9 mouse cellular contexts compared by ENCODE assay signal in the genomic region with DNA sequence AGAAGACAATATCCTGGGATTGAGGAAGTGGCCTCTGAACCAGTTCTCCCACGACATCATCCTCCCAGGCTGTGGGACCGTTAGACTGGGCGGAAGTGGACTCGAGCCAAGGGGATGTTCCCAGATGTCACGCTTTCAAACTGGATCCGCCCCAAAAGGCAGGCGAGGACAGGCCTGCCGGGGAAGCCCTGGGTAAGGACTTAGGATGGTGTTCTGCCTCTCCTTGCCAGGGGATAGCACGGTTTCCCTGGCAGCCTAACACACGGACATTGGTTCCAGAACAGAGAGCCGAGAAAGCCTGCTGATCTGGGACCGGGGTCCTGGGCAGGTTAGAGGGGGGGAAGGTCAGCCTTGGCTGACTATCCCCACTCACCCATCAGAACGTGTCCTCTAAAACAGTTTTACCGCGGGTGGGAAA. TPM values are rescaled to one million over a fixed set of nuclear protein-coding genes. Genes with fewer than 3 reads are reported as not detected.
DNase-seq lines count a peak whose midpoint lies in the region; ATAC-seq and TF ChIP-seq lines count a peak whose summit lies in the region.
"Had no signal": no experiment of that assay in that cellular context is flagged by ENCODE, and none has a peak within 500 bp of the region (broad histone marks: within the 10 kb centered on the region; RNA-seq: fewer than 3 reads in every experiment).

No protein-coding gene starts in this region.

- peak overlapping the region; percentile 97 for H3K27ac ChIP-seq in forebrain, embryonic 10.5 days
- peak overlapping the region; percentile 94 for H3K27ac ChIP-seq in heart, embryonic 15.5 days
- H3K27ac ChIP-seq in liver, embryonic 13.5 days: peak overlapping the region; percentile 61; the same call in 1 of the 2 replicates
- H3K27ac ChIP-seq in midbrain, postnatal 0 days (ENCODE audit: low read depth, low read length): peak overlapping the region; percentile 96
- H3K27ac ChIP-seq in stomach, postnatal 0 days (replicated peaks): peak overlapping the region; percentile 92

- 0 out of 2 replicates have a peak, but pooled peaks have one; percentile 11 for ATAC-seq in heart, embryonic 15.5 days (replicated peaks; ENCODE audit: insufficient number of reproducible peaks, insufficient read depth, low FRiP score, low read depth)
- ATAC-seq in liver, embryonic 13.5 days (ENCODE audit: low read depth): peak; percentile 33
- no peak for ATAC-seq in midbrain, postnatal 0 days (ENCODE audit: low FRiP score)
- ATAC-seq in stomach, postnatal 0 days (ENCODE audit: low FRiP score, low TSS enrichment): peak; percentile 27; the same call in 1 of the 2 replicates

- H3K9me3 ChIP-seq in forebrain, embryonic 10.5 days: no peaks in the 10 kb centered on the region
- H3K9me3 ChIP-seq in heart, embryonic 15.5 days (replicated peaks): no peaks in the 10 kb centered on the region
- no peaks in the 10 kb centered on the region for H3K9me3 ChIP-seq in liver, embryonic 13.5 days (replicated peaks)
- H3K9me3 ChIP-seq in midbrain, postnatal 0 days (ENCODE audit: low read length): no peaks in the 10 kb centered on the region
- no peaks in the 10 kb centered on the region for H3K9me3 ChIP-seq in stomach, postnatal 0 days (ENCODE audit: control insufficient read depth, low read length)

- H3K27me3 ChIP-seq in forebrain, embryonic 10.5 days (ENCODE audit: poor library complexity, severe bottlenecking): peaks cover 27% of the 10 kb centered on the region
- peaks cover 4% of the 10 kb centered on the region; the same call in 1 of the 2 replicates for H3K27me3 ChIP-seq in heart, embryonic 15.5 days
- peaks cover 68% of the 10 kb centered on the region for H3K27me3 ChIP-seq in liver, embryonic 13.5 days
- H3K27me3 ChIP-seq in midbrain, postnatal 0 days (ENCODE audit: insufficient read depth, low read length): no peaks in the 10 kb centered on the region
- H3K27me3 ChIP-seq in stomach, postnatal 0 days (ENCODE audit: control insufficient read depth, insufficient read depth, low read length): no peaks in the 10 kb centered on the region
- H3K27me3 ChIP-seq: Patski had no signal

- no peak for TF ChIP-seq CTCF in midbrain, postnatal 0 days (IDR thresholded peaks at IDR 0.05)
- no peak for TF ChIP-seq CTCF in stomach, postnatal 0 days (IDR thresholded peaks at IDR 0.05; ENCODE audit: low read depth)

- peaks cover 40% of the 10 kb centered on the region for H3K36me3 ChIP-seq in forebrain, embryonic 10.5 days (replicated peaks)
- H3K36me3 ChIP-seq in heart, embryonic 15.5 days: no peaks in the 10 kb centered on the region
- H3K36me3 ChIP-seq in liver, embryonic 13.5 days: no peaks in the 10 kb centered on the region
- H3K36me3 ChIP-seq in midbrain, postnatal 0 days (ENCODE audit: insufficient read depth, low read length): peaks cover 6% of the 10 kb centered on the region; the same call in 1 of the 2 replicates
- peaks cover 2% of the 10 kb centered on the region; the same call in 1 of the 2 replicates for H3K36me3 ChIP-seq in stomach, postnatal 0 days (ENCODE audit: control insufficient read depth, insufficient read depth, low read length)

- H3K4me1 ChIP-seq in forebrain, embryonic 10.5 days: peaks cover 75% of the 10 kb centered on the region
- peaks cover 61% of the 10 kb centered on the region for H3K4me1 ChIP-seq in heart, embryonic 15.5 days (replicated peaks)
- H3K4me1 ChIP-seq in liver, embryonic 13.5 days (replicated peaks): peaks cover 48% of the 10 kb centered on the region
- H3K4me1 ChIP-seq in midbrain, postnatal 0 days (ENCODE audit: insufficient read depth, low read length): peaks cover 31% of the 10 kb centered on the region
- H3K4me1 ChIP-seq in stomach, postnatal 0 days (replicated peaks; ENCODE audit: control insufficient read depth, insufficient read depth): peaks cover 18% of the 10 kb centered on the region

- peak overlapping the region; percentile 93 for H3K9ac ChIP-seq in heart, embryonic 15.5 days
- peak overlapping the region; percentile 73 for H3K9ac ChIP-seq in liver, embryonic 13.5 days
- peak overlapping the region; percentile 97 for H3K9ac ChIP-seq in midbrain, postnatal 0 days (replicated peaks; ENCODE audit: low read length, poor library complexity, severe bottlenecking)
- H3K9ac ChIP-seq in stomach, postnatal 0 days (ENCODE audit: low read length): peak overlapping the region; percentile 86

- peak; percentile 87 for DNase-seq in 3134 (ENCODE audit: extremely low read depth, insufficient read length, low spot score)
- DNase-seq in adrenal gland, postnatal 4 days (ENCODE audit: low spot score in 2 of 2): peak; percentile 45 to 80
- DNase-seq in forebrain, embryonic 10.5 days (ENCODE audit: extremely low spot score, low spot score): peak; percentile 29
- peak; percentile 95 for DNase-seq in kidney, postnatal 10 days
- DNase-seq in liver, embryonic 13.5 days: no peak
- DNase-seq in midbrain, postnatal 0 days (ENCODE audit: low spot score): peak; percentile 82
- DNase-seq in stomach, postnatal 0 days (ENCODE audit: low spot score): peak; percentile 60

- peak overlapping the region; percentile 98 for H3K4me3 ChIP-seq in forebrain, embryonic 10.5 days
- H3K4me3 ChIP-seq in heart, embryonic 15.5 days: peak overlapping the region; percentile 90
- peak overlapping the region; percentile 65 for H3K4me3 ChIP-seq in liver, embryonic 13.5 days (replicated peaks)
- H3K4me3 ChIP-seq in midbrain, postnatal 0 days (ENCODE audit: low read depth, low read length): peak overlapping the region; percentile 92
- H3K4me3 ChIP-seq in stomach, postnatal 0 days (ENCODE audit: low read depth, low read length): peak overlapping the region; percentile 79

- WGBS in forebrain, embryonic 10.5 days: 2% methylated on average over 15 of the region's 15 CpGs
- 3% methylated on average over 15 of the region's 15 CpGs for WGBS in heart, embryonic 15.5 days
- WGBS in liver, embryonic 13.5 days (ENCODE audit: insufficient replicate concordance): 14% methylated on average over 15 of the region's 15 CpGs
- WGBS in midbrain, postnatal 0 days: under 1% methylated on average over 15 of the region's 15 CpGs
- WGBS in stomach, postnatal 0 days: 7% methylated on average over 15 of the region's 15 CpGs

- no peak for TF ChIP-seq EP300 in stomach, postnatal 0 days (optimal IDR thresholded peaks at IDR 0.05)

- H3K4me2 ChIP-seq in heart, embryonic 15.5 days: peak overlapping the region; percentile 81
- H3K4me2 ChIP-seq in liver, embryonic 13.5 days: peak overlapping the region; percentile 70
- H3K4me2 ChIP-seq in midbrain, postnatal 0 days (ENCODE audit: low read depth, low read length, poor library complexity, severe bottlenecking): peak overlapping the region; percentile 99
- peak overlapping the region; percentile 76 for H3K4me2 ChIP-seq in stomach, postnatal 0 days (replicated peaks; ENCODE audit: low read depth)

RNA-seq across cellular contexts. Expression of gene Soga1, which starts 1.4 kb away (rescaled TPM):
- total RNA-seq in adrenal gland, postnatal 4 days (2021): 10 to 100 TPM; 46.3 to 47.0 TPM
- polyA plus RNA-seq in forebrain, embryonic 10.5 days (2016; fragmentation: Nextera tagmentation; extraction: Ambion mirVana): 3.5 and 4.0 TPM in 2 replicates
- polyA plus RNA-seq in heart, embryonic 15.5 days (2015; fragmentation: Nextera tagmentation; extraction: Ambion mirVana): 1.7 and 2.7 TPM in 2 replicates
- polyA plus RNA-seq in liver, embryonic 13.5 days (2015; fragmentation: Nextera tagmentation; extraction: Ambion mirVana): 1.7 and 1.8 TPM in 2 replicates
- total RNA-seq in midbrain, postnatal 0 days (2014; rRNA removed): 122 and 132 TPM in 2 replicates
- 2.8 and 3.9 TPM in 2 replicates for polyA plus RNA-seq in midbrain, postnatal 0 days (2015; fragmentation: Nextera tagmentation; extraction: Ambion mirVana)
- 0.65 and 0.86 TPM in 2 replicates for polyA plus RNA-seq in stomach, postnatal 0 days (2015; fragmentation: Nextera tagmentation; extraction: Ambion mirVana)

RNA-seq across cellular contexts. Expression of gene Tldc2, which starts 9.2 kb away (rescaled TPM):
- total RNA-seq in adrenal gland, postnatal 4 days (2021): not detected
- polyA plus RNA-seq in forebrain, embryonic 10.5 days (2016; fragmentation: Nextera tagmentation; extraction: Ambion mirVana): not detected in 2 replicates
- polyA plus RNA-seq in heart, embryonic 15.5 days (2015; fragmentation: Nextera tagmentation; extraction: Ambion mirVana): not detected in 2 replicates
- not detected in 2 replicates for polyA plus RNA-seq in liver, embryonic 13.5 days (2015; fragmentation: Nextera tagmentation; extraction: Ambion mirVana)
- not detected in 2 replicates for total RNA-seq in midbrain, postnatal 0 days (2014; rRNA removed)
- polyA plus RNA-seq in midbrain, postnatal 0 days (2015; fragmentation: Nextera tagmentation; extraction: Ambion mirVana): not detected in 2 replicates
- not detected in 2 replicates for polyA plus RNA-seq in stomach, postnatal 0 days (2015; fragmentation: Nextera tagmentation; extraction: Ambion mirVana)

RNA-seq across cellular contexts. Expression of gene Samhd1, which starts 57.4 kb away (rescaled TPM):
- total RNA-seq in adrenal gland, postnatal 4 days (2021): 10 to 100 TPM; 30.8 to 32.6 TPM
- 29.4 and 30.4 TPM in 2 replicates for polyA plus RNA-seq in forebrain, embryonic 10.5 days (2016; fragmentation: Nextera tagmentation; extraction: Ambion mirVana)
- 14.2 and 16.2 TPM in 2 replicates for polyA plus RNA-seq in heart, embryonic 15.5 days (2015; fragmentation: Nextera tagmentation; extraction: Ambion mirVana)
- 19.4 and 21.5 TPM in 2 replicates for polyA plus RNA-seq in liver, embryonic 13.5 days (2015; fragmentation: Nextera tagmentation; extraction: Ambion mirVana)
- total RNA-seq in midbrain, postnatal 0 days (2014; rRNA removed): 13.0 and 14.1 TPM in 2 replicates
- 8.7 and 9.9 TPM in 2 replicates for polyA plus RNA-seq in midbrain, postnatal 0 days (2015; fragmentation: Nextera tagmentation; extraction: Ambion mirVana)
- polyA plus RNA-seq in stomach, postnatal 0 days (2015; fragmentation: Nextera tagmentation; extraction: Ambion mirVana): 16.1 and 17.4 TPM in 2 replicates
